14 mouse cellular contexts compared by ENCODE assay signal in the genomic region with DNA sequence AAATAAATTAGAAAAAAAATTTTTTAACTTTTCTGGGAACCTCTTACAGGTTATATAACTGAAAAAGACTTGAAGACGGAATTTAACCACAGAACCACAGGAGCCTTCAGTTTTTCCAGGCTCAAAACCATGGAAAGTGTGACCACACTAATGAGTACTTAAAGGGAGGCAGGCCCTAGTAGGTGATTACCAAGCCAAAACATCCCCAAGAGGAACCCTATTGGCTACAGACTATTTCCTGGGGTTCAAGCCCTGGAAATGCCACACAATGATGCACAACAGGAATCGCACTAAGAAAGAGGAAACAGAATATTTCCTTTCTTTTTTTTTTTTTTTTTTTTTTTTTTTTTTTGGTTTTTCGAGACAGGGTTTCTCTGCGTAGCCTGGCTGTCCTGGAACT. TPM values are rescaled to one million over a fixed set of nuclear protein-coding genes. Genes with fewer than 3 reads are reported as not detected.
DNase-seq lines count a peak whose midpoint lies in the region; TF ChIP-seq lines count a peak whose summit lies in the region.
"Had no signal": no experiment of that assay in that cellular context is flagged by ENCODE, and none has a peak within 500 bp of the region (broad histone marks: within the 10 kb centered on the region; RNA-seq: fewer than 3 reads in every experiment).

No protein-coding gene starts in this region.

- TF ChIP-seq POLR2A in bone marrow macrophage, adult 2 months (IDR thresholded peaks at IDR 0.05; ENCODE audit: borderline replicate concordance, low read depth, low read length): no peak

- H3K36me3 ChIP-seq in macrophage (ENCODE audit: inconsistent target): no peaks in the 10 kb centered on the region
- H3K36me3 ChIP-seq: forebrain, embryonic 15.5 days; hindbrain, embryonic 13.5 days had no signal

- H3K79me2 ChIP-seq in macrophage (ENCODE audit: inconsistent target): peaks cover 60% of the 10 kb centered on the region

- DNase-seq in heart, adult 11 months: peak; percentile 87
- DNase-seq in heart, adult 8-10 months (ENCODE audit: low spot score): no peak
- no peak for DNase-seq in layer of hippocampus, adult 2 months (ENCODE audit: low spot score in 2 of 2)
- DNase-seq in layer of hippocampus, adult 9-10 months (ENCODE audit: low spot score): no peak
- DNase-seq in right cerebral cortex, postnatal 10 days (ENCODE audit: low spot score in 2 of 2): no peak
- DNase-seq in thymus, postnatal 0 days (ENCODE audit: low spot score): no peak
- DNase-seq: embryo, embryonic 11 days had no signal

- H3K4me3 ChIP-seq in layer of hippocampus, adult 2 months: peak overlapping the region; percentile 37; the same call in 1 of the 2 replicates
- H3K4me3 ChIP-seq in bone marrow macrophage, adult 2 months (ENCODE audit: insufficient read depth, low read length): peak overlapping the region; percentile 88
- H3K4me3 ChIP-seq in macrophage (ENCODE audit: inconsistent target): peak overlapping the region; percentile 55; the same call in 1 of the 2 replicates
- H3K4me3 ChIP-seq: forebrain, embryonic 15.5 days; hindbrain, embryonic 13.5 days had no signal

- 29% methylated on average over 3 of the region's 4 CpGs for WGBS in macrophage (ENCODE audit: missing documents)

- H3K4me1 ChIP-seq in bone marrow macrophage, adult 2 months (ENCODE audit: control insufficient read depth, insufficient read depth, low read length): peaks cover 59% of the 10 kb centered on the region

- TF ChIP-seq CTCF in layer of hippocampus, adult 2 months (conservative IDR thresholded peaks at IDR 0.05): no peak
- TF ChIP-seq CTCF in bone marrow macrophage, adult 2 months (IDR thresholded peaks at IDR 0.05; ENCODE audit: low read depth, low read length): no peak

- H3K27ac ChIP-seq in layer of hippocampus, adult 2 months: peak overlapping the region; percentile 82
- peak overlapping the region; percentile 91 for H3K27ac ChIP-seq in bone marrow macrophage, adult 2 months (ENCODE audit: insufficient read depth, low read depth, low read length)
- peak overlapping the region; percentile 73 for H3K27ac ChIP-seq in macrophage
- H3K27ac ChIP-seq: forebrain, embryonic 15.5 days; hindbrain, embryonic 13.5 days had no signal

RNA-seq across cellular contexts. Expression of a gene that starts 2.1 kb away (rescaled TPM):
- 10 to 100 TPM; 14.2 to 18.1 (median 15.5) TPM for total RNA-seq in heart, adult 8-10 months (2022)
- total RNA-seq in layer of hippocampus, adult 2 months (2021): 10 to 100 TPM; 13.4 to 13.7 TPM
- 97.0 and 106 TPM in 2 replicates for polyA plus RNA-seq in bone marrow macrophage, adult 2 months (2012; ENCODE audit: insufficient read depth, insufficient read length, missing spikeins)
- 10 to 100 TPM; 11.8 to 47.3 (median 22.0) TPM for total RNA-seq in macrophage (2018; cell fraction: chromatin; rRNA removed)
- 10 to 100 TPM; 25.9 to 76.0 (median 39.0) TPM for total RNA-seq in macrophage (2018; cell fraction: cytosol; rRNA removed)
- total RNA-seq in macrophage (2018; cell fraction: nucleus; rRNA removed): 10 to 100 TPM; 29.7 to 75.1 (median 43.6) TPM
- polyA plus RNA-seq in macrophage (2018): 29.7 to 67.3 TPM (median 35.7 TPM) in 3 replicates
- 21.6 and 22.8 TPM in 2 replicates for polyA plus RNA-seq in thymus, postnatal 0 days (2015; fragmentation: Nextera tagmentation; extraction: Ambion mirVana)

RNA-seq across cellular contexts. Expression of a gene that starts 31.5 kb away (rescaled TPM):
- total RNA-seq in heart, adult 8-10 months (2022): not detected
- not detected for total RNA-seq in layer of hippocampus, adult 2 months (2021)
- not detected in 2 replicates for polyA plus RNA-seq in bone marrow macrophage, adult 2 months (2012; ENCODE audit: insufficient read depth, insufficient read length, missing spikeins)
- not detected for total RNA-seq in macrophage (2018; cell fraction: chromatin; rRNA removed)
- not detected for total RNA-seq in macrophage (2018; cell fraction: cytosol; rRNA removed)
- not detected for total RNA-seq in macrophage (2018; cell fraction: nucleus; rRNA removed)
- not detected in 3 replicates for polyA plus RNA-seq in macrophage (2018)
- polyA plus RNA-seq in thymus, postnatal 0 days (2015; fragmentation: Nextera tagmentation; extraction: Ambion mirVana): 2.8 and 3.9 TPM in 2 replicates
- total RNA-seq: layer of hippocampus, adult 18-20 months; left cerebral cortex, postnatal 36 days had no signal
- polyA plus RNA-seq: CD4-positive, CD25-positive, alpha-beta regulatory T cell, adult 4 months; hindbrain, embryonic 13.5 days had no signal

RNA-seq across cellular contexts. Expression of a gene that starts 44.7 kb away (rescaled TPM):
- 10 to 100 TPM; 30.0 to 36.4 (median 34.8) TPM for total RNA-seq in heart, adult 8-10 months (2022)
- 10 to 100 TPM; 65.2 to 67.7 TPM for total RNA-seq in layer of hippocampus, adult 2 months (2021)
- polyA plus RNA-seq in bone marrow macrophage, adult 2 months (2012; ENCODE audit: insufficient read depth, insufficient read length, missing spikeins): 37.5 and 48.6 TPM in 2 replicates
- 10 to 100 TPM in 23 of 26 experiments, 1 to 10 TPM in 3; 6.2 to 45.4 (median 26.1) TPM for total RNA-seq in macrophage (2018; cell fraction: chromatin; rRNA removed)
- 10 to 100 TPM; 19.9 to 31.3 (median 26.6) TPM for total RNA-seq in macrophage (2018; cell fraction: cytosol; rRNA removed)
- 10 to 100 TPM in 23 of 26 experiments, 1 to 10 TPM in 3; 8.2 to 28.1 (median 16.0) TPM for total RNA-seq in macrophage (2018; cell fraction: nucleus; rRNA removed)
- 26.1 to 37.4 TPM (median 30.3 TPM) in 3 replicates for polyA plus RNA-seq in macrophage (2018)
- 104 and 113 TPM in 2 replicates for polyA plus RNA-seq in thymus, postnatal 0 days (2015; fragmentation: Nextera tagmentation; extraction: Ambion mirVana)

Comparison
In these comparisons a context has a peak if more than half of its experiments do, and no peak if none do; other contexts are left out.
1. H3K4me3 ChIP-seq: peak in every context shown above with its lines; median percentile 88 in bone marrow macrophage, adult 2 months; 55 in macrophage; 37 in layer of hippocampus, adult 2 months.